Mouse (Mus musculus) stomach, postnatal 0 days (tissue): Measurements from ENCODE around the gene Gm3045. TPM values are rescaled to one million over a fixed set of nuclear protein-coding genes. Genes with fewer than 3 reads are reported as not detected.
A peak's percentile ranks its signal among the peaks of the same experiment; 100 is the strongest.

ENCODE experiments used
- ATAC-seq: fragments of 200-750 bp; cut with Nextera tagmentation; 2 replicates; pipeline ENCODE4 v1.8.0; 2017; ENCODE audit not compliant: low FRiP score, low TSS enrichment
- DNase-seq: peaks from one replicate; pipeline ENCODE4 v3.0.0-alpha.2; 2016; ENCODE audit warnings: low spot score
- H3K27ac ChIP-seq: fragments of 300-500 bp; sonication (generic); replicated peaks from 2 replicates; pipeline ENCODE4 v1.5.1; 2014; ENCODE audit warnings: mild to moderate bottlenecking, control low read depth
- H3K27me3 ChIP-seq: fragments of 300-500 bp; sonication (generic); 2 replicates; pipeline ENCODE4 v1.6.1; 2014; ENCODE audit warnings: low read length; ENCODE audit not compliant: control insufficient read depth, insufficient read depth
- H3K36me3 ChIP-seq: fragments of 300-500 bp; sonication (generic); 2 replicates; pipeline ENCODE4 v1.6.1; 2014; ENCODE audit warnings: low read length, mixed read lengths; ENCODE audit not compliant: control insufficient read depth, insufficient read depth
- H3K4me1 ChIP-seq: fragments of 300-500 bp; sonication (generic); replicated peaks from 2 replicates; pipeline ENCODE4 v1.6.1; 2014; ENCODE audit warnings: antibody characterized with exemption; ENCODE audit not compliant: control insufficient read depth, insufficient read depth
- H3K4me2 ChIP-seq: fragments of 300-500 bp; sonication (generic); replicated peaks from 2 replicates; pipeline ENCODE4 v1.6.1; 2014; ENCODE audit warnings: low read depth, mild to moderate bottlenecking, control low read depth, moderate library complexity
- H3K4me3 ChIP-seq: fragments of 300-500 bp; sonication (generic); 2 replicates; pipeline ENCODE4 v1.5.1; 2014; ENCODE audit warnings: low read depth, low read length, control low read depth
- H3K9ac ChIP-seq: fragments of 300-500 bp; sonication (generic); 2 replicates; pipeline ENCODE4 v1.6.1; 2014; ENCODE audit warnings: mild to moderate bottlenecking, low read length, control low read depth, mixed read lengths
- H3K9me3 ChIP-seq: fragments of 300-500 bp; sonication (generic); 2 replicates; pipeline ENCODE4 v1.6.1; 2016; ENCODE audit warnings: low read length; ENCODE audit not compliant: control insufficient read depth
- CTCF ChIP-seq: IDR thresholded peaks from 2 replicates; pipeline ENCODE4 v1.5.1; 2016; ENCODE audit warnings: antibody characterized with exemption, low read depth, mild to moderate bottlenecking, moderate library complexity
- EP300 ChIP-seq: optimal IDR thresholded peaks from 2 replicates; pipeline ENCODE3; 2016; ENCODE audit warnings: antibody characterized with exemption
- WGBS: fragments of 180-500 bp; shearing (Covaris S2); extraction: QIAGEN DNeasy Blood & Tissue Kit; methylation state at CpG from one replicate; pipeline ENCODE4 v1.1.7; 2014; 5-methylcytosine and 5-hydroxymethylcytosine counted together
- polyA plus RNA-seq: library from polyadenylated mRNA; unstranded; fragments of >200 nt; fragmentation: Nextera tagmentation; extraction: Ambion mirVana; gene quantifications from 2 replicates; pipeline ENCODE4 v1.2.1, GENCODE M21; 2015

Gene Gm3045
- polyA plus RNA-seq, 1 experiment from 2014 or later = not detected

- Histone ChIP-seq H3K27me3 (no peaks in the 10 kb centered on the region), H3K36me3 (no peaks in the 10 kb centered on the region), H3K9me3 (no peaks in the 10 kb centered on the region), H3K27ac (no peak overlapping the region), H3K4me3 (no peak overlapping the region), H3K9ac (no peak overlapping the region), H3K4me1 (no peaks in the 10 kb centered on the region), H3K4me2 (no peak overlapping the region)
- DNase-seq = no peak
- TF ChIP-seq EP300 (no peak), CTCF (no peak)
- 85% methylated on average over 7 of the region's 7 CpGs for WGBS
- ATAC-seq = no peak
These were observed 36.9 kb downstream of the Gm3045 start for GRCm38 (mm10) chr13:56463261-56463660.

GRCm38 (mm10) chr13:56463750-56464149, 37.4 kb downstream of the Gm3045 start:
- Histone ChIP-seq H3K4me3 (no peak overlapping the region), H3K4me2 (no peak overlapping the region), H3K27ac (no peak overlapping the region), H3K9ac (no peak overlapping the region), H3K4me1 (no peaks in the 10 kb centered on the region), H3K9me3 (no peaks in the 10 kb centered on the region), H3K27me3 (no peaks in the 10 kb centered on the region), H3K36me3 (no peaks in the 10 kb centered on the region)
- ATAC-seq = no peak
- WGBS = 75% methylated on average over 6 of the region's 6 CpGs
- TF ChIP-seq EP300 = no peak
- no peak for TF ChIP-seq CTCF
- no peak for DNase-seq

DNA sequence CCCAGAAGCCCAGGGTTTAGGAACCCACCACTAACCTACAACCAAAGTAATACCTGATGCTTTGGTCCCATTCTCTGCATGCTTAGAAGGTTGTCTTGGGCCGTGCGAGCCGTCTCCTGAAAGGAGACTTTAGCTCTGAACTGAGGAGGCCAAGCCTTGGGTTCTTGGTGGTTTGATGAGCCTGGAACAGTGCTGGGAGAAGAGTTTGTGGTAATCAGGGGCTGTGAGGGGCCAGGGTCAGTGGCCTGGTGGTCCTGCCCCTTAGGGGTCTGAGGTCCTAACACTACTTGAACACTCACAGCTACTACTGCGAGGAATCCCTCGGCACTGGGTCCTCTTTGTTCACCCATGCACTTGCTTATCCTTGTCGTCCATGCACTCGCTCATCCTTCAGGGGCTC, 41.4 kb downstream of the Gm3045 start:
- H3K4me2 ChIP-seq = no peak overlapping the region
- no peaks in the 10 kb centered on the region for H3K9me3 ChIP-seq
- no peak for ATAC-seq
- no peak overlapping the region for H3K4me3 ChIP-seq
- no peak overlapping the region for H3K27ac ChIP-seq
- H3K36me3 ChIP-seq = no peaks in the 10 kb centered on the region
- no peak overlapping the region for H3K9ac ChIP-seq
- TF ChIP-seq EP300 (no peak), CTCF (no peak)
- DNase-seq = no peak
- H3K4me1 ChIP-seq = no peaks in the 10 kb centered on the region
- no peaks in the 10 kb centered on the region for H3K27me3 ChIP-seq
- WGBS = 96% methylated on average over 7 of the region's 7 CpGs

GRCm38 (mm10) chr13:56468536-56468935, 42.1 kb downstream of the Gm3045 start:
- Histone ChIP-seq H3K4me2 (no peak overlapping the region), H3K9me3 (no peaks in the 10 kb centered on the region), H3K27ac (no peak overlapping the region), H3K4me1 (no peaks in the 10 kb centered on the region), H3K27me3 (no peaks in the 10 kb centered on the region), H3K9ac (no peak overlapping the region), H3K36me3 (no peaks in the 10 kb centered on the region), H3K4me3 (no peak overlapping the region)
- DNase-seq = no peak
- WGBS = 84% methylated on average over 4 of the region's 4 CpGs
- no peak for ATAC-seq
- TF ChIP-seq EP300 (no peak), CTCF (no peak)

GRCm38 (mm10) chr13:56471211-56471610, 44.8 kb downstream of the Gm3045 start:
- Histone ChIP-seq H3K36me3 (no peaks in the 10 kb centered on the region), H3K9me3 (no peaks in the 10 kb centered on the region), H3K27ac (no peak overlapping the region), H3K9ac (no peak overlapping the region), H3K4me1 (no peaks in the 10 kb centered on the region), H3K4me3 (no peak overlapping the region), H3K27me3 (no peaks in the 10 kb centered on the region), H3K4me2 (no peak overlapping the region)
- no peak for TF ChIP-seq CTCF
- no peak for TF ChIP-seq EP300
- no peak for ATAC-seq
- DNase-seq = no peak
- 86% methylated on average over 6 of the region's 6 CpGs for WGBS

DNA sequence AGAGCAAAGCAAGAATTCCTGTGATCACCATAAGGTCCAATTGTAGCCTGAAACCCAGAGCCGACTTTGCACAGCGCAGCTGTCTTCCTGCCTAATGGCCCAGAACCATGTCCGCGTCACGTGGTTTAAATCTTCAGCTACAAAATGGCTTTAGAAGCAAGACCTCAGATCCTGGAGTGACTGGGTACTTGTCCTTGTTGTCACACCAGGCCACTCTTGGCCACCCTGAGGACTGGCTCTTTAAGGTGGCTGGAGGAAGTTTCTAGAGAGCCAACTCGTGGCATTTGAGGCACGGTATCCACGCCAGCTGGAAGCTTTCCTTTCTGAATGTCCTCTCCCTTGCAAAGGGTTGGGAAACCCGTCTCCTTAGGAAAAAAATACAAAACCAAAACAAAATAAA, 45.6 kb downstream of the Gm3045 start:
- Histone ChIP-seq H3K27ac (peak overlapping the region; percentile 58; the same call in 1 of the 2 replicates), H3K4me2 (peak overlapping the region; percentile 32; the same call in 1 of the 2 replicates), H3K36me3 (no peaks in the 10 kb centered on the region), H3K4me3 (no peak overlapping the region), H3K9ac (no peak overlapping the region), H3K4me1 (no peaks in the 10 kb centered on the region), H3K27me3 (no peaks in the 10 kb centered on the region), H3K9me3 (no peaks in the 10 kb centered on the region)
- TF ChIP-seq CTCF = no peak
- TF ChIP-seq EP300 = no peak
- ATAC-seq (no peak; the same call in 1 of the 2 replicates), DNase-seq (no peak)
- 62% methylated on average over 9 of the region's 9 CpGs for WGBS
